Mouse (Mus musculus): ENCODE results near the gene A930004D18Rik.

DNA sequence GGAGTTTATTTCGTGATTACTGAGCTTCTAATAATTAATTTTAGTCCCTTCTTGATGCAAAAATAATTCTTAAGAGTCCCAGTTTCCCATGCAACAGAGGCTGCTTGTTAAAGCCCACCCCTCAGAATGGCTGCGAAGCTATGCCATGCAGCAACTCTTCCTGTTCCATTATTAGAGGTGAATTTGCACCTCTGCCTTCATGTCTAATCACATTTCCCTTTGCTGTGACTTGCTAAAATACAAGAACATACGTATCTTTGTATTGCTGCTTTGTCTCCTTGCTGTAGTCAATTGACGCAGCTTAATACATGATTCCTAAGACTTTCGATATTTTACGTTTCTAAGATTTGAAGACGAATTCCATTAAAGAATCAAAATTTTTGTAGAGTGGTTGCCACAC is 7.9 kb downstream of the A930004D18Rik start:
- TF ChIP-seq POLR2A (IDR thresholded peaks at IDR 0.05; ENCODE audit: borderline replicate concordance, control insufficient read depth, low read depth, low read length) (no peak), CTCF (IDR thresholded peaks at IDR 0.05; ENCODE audit: control insufficient read depth, insufficient read depth, low read length) (no peak)
